Mouse (Mus musculus) liver, embryonic 13.5 days (tissue): ENCODE data around the gene Gcm1. TPM values are rescaled to one million over a fixed set of nuclear protein-coding genes. Genes with fewer than 3 reads are reported as not detected.

Experiments
- ATAC-seq: fragments of 200-750 bp; cut with Nextera tagmentation; 2 replicates; pipeline ENCODE4 v1.8.0; 2017; ENCODE audit warnings: low read depth, mild to moderate bottlenecking, moderate number of reproducible peaks, moderate library complexity
- DNase-seq: peaks from one replicate; pipeline ENCODE4 v3.0.0; 2022
- H3K27ac ChIP-seq: fragments of 300-500 bp; sonication (generic); 2 replicates; pipeline ENCODE4 v1.5.1; 2015; ENCODE audit warnings: moderate library complexity, mild to moderate bottlenecking, inconsistent platforms
- H3K27me3 ChIP-seq: fragments of 300-500 bp; sonication (generic); 2 replicates; pipeline ENCODE4 v1.6.1; 2015; ENCODE audit warnings: mild to moderate bottlenecking, inconsistent platforms
- H3K36me3 ChIP-seq: fragments of 300-500 bp; sonication (generic); 2 replicates; pipeline ENCODE4 v1.6.1; 2015; ENCODE audit warnings: mild to moderate bottlenecking, inconsistent platforms
- H3K4me1 ChIP-seq: fragments of 300-500 bp; sonication (generic); replicated peaks from 2 replicates; pipeline ENCODE4 v1.6.1; 2015; ENCODE audit warnings: inconsistent platforms
- H3K4me2 ChIP-seq: fragments of 300-500 bp; sonication (generic); 2 replicates; pipeline ENCODE4 v1.6.1; 2015; ENCODE audit warnings: inconsistent platforms, mild to moderate bottlenecking, moderate library complexity
- H3K4me3 ChIP-seq: fragments of 300-500 bp; sonication (generic); replicated peaks from 2 replicates; pipeline ENCODE4 v1.5.1; 2015; ENCODE audit warnings: mild to moderate bottlenecking, inconsistent platforms
- H3K9ac ChIP-seq: fragments of 300-500 bp; sonication (generic); 2 replicates; pipeline ENCODE4 v1.6.1; 2015; ENCODE audit warnings: mild to moderate bottlenecking, inconsistent platforms
- H3K9me3 ChIP-seq: fragments of 300-500 bp; sonication (generic); replicated peaks from 2 replicates; pipeline ENCODE4 v1.6.1; 2016; ENCODE audit warnings: inconsistent platforms
- WGBS: fragments of 180-500 bp; shearing (Covaris S2); methylation state at CpG from one replicate; pipeline ENCODE4 v1.1.7; 2015; ENCODE audit not compliant: insufficient replicate concordance; 5-methylcytosine and 5-hydroxymethylcytosine counted together
- polyA plus RNA-seq: library from polyadenylated mRNA; unstranded; fragments of >200 nt; fragmentation: Nextera tagmentation; extraction: Ambion mirVana; gene quantifications from 2 replicates; pipeline ENCODE4 v1.2.1, GENCODE M21; 2015

Gene Gcm1
- polyA plus RNA-seq, 1 experiment from 2014 or later = not detected

DNA sequence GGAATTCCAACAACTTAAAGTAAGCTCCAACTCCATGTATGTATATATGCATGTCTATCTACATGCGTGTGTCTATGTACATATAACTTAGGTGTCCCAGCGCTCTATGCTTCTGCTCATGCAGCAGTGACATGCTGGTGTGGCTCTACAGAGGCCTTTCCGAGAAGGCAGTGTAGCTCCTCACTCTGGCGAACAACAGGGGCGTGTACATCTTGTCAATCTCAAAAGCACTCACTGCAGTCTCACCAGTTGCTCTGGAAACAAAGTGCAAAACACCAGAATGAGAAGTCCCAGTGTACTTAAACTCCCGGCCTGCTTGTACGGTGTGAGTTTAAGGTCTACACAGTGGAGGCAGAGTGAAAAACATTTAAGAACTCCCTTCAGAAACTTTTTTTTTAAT lies 30.1 kb downstream of the Gcm1 start:
- Histone ChIP-seq H3K27ac (no peak overlapping the region), H3K9me3 (no peaks in the 10 kb centered on the region), H3K36me3 (peaks cover 64% of the 10 kb centered on the region), H3K27me3 (no peaks in the 10 kb centered on the region), H3K4me1 (no peaks in the 10 kb centered on the region), H3K9ac (no peak overlapping the region), H3K4me3 (no peak overlapping the region), H3K4me2 (no peak overlapping the region)
- ATAC-seq (no peak), DNase-seq (no peak)
- 89% methylated on average over 7 of the region's 7 CpGs for WGBS

GRCm38 (mm10) chr9:78084341-78084740 lies 32.6 kb downstream of the Gcm1 start:
- Histone ChIP-seq H3K27me3 (no peaks in the 10 kb centered on the region), H3K4me1 (no peaks in the 10 kb centered on the region), H3K9me3 (no peaks in the 10 kb centered on the region), H3K27ac (no peak overlapping the region), H3K4me2 (no peak overlapping the region), H3K36me3 (peaks cover 88% of the 10 kb centered on the region), H3K4me3 (no peak overlapping the region), H3K9ac (no peak overlapping the region)
- DNase-seq (no peak), ATAC-seq (no peak)
- 86% methylated on average over 4 of the region's 4 CpGs for WGBS

DNA sequence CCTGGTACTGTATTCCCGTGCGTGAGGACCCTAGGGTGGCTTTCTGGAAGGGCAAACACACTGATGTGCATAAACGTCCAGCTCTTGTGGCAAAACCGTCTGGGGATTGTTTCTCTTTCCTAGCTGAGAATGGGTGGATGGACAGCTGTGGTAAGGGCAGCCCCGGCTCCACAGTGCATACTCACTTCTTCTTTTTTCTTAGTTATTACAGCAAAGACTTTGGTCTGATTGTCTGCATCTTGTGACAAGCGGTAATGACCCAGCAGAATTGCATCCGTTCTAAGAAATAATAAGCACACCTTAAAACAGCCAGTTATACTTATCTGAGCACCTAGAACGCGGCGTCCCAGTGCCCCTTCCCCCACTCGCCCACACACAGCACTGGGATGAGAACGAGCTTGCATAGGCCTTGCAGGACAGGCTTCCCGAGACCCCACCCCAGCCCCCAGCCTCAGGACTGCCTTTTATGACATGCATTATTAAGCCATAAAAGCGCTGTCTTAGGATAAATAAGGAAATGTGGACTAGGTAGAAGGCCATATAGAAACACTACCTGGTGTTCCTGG lies 34.1 kb downstream of the Gcm1 start:
- no peak overlapping the region for H3K4me2 ChIP-seq
- DNase-seq (no peak), ATAC-seq (no peak)
- no peak overlapping the region for H3K4me3 ChIP-seq
- H3K36me3 ChIP-seq = peaks cover 94% of the 10 kb centered on the region
- H3K27ac ChIP-seq = no peak overlapping the region
- H3K9me3 ChIP-seq = no peaks in the 10 kb centered on the region
- no peak overlapping the region for H3K9ac ChIP-seq
- H3K27me3 ChIP-seq = no peaks in the 10 kb centered on the region
- no peaks in the 10 kb centered on the region for H3K4me1 ChIP-seq
- WGBS = 73% methylated on average over 14 of the region's 14 CpGs

GRCm38 (mm10) chr9:78087751-78088150 lies 36.0 kb downstream of the Gcm1 start:
- Histone ChIP-seq H3K27ac (no peak overlapping the region), H3K36me3 (peaks cover 95% of the 10 kb centered on the region), H3K27me3 (no peaks in the 10 kb centered on the region), H3K4me3 (no peak overlapping the region), H3K9ac (no peak overlapping the region), H3K9me3 (no peaks in the 10 kb centered on the region), H3K4me2 (no peak overlapping the region), H3K4me1 (no peaks in the 10 kb centered on the region)
- ATAC-seq (no peak), DNase-seq (no peak)
- 91% methylated on average over 9 of the region's 9 CpGs for WGBS

DNA sequence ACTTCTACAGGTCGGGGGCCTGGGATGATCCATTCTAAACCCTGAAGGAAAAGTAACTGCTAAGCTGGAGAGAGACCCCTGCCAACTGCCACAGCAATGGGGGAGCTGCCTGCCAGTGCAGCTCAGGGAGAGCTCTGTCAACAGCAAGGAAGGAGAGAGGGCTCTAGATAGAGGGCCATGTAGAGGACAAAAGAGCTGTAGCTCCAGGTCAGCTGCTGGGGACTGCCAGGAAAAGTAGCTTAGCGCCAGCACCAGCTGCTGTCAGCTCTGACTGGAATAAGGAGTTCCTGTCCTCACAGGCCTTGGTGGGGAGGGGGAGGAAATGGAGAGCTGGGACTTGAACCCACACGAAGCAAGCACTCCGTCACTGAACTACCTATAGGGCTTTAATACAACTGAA lies 36.8 kb downstream of the Gcm1 start:
- WGBS = 74% methylated on average over 4 of the region's 4 CpGs
- no peak overlapping the region for H3K27ac ChIP-seq
- H3K9me3 ChIP-seq = no peaks in the 10 kb centered on the region

DNA sequence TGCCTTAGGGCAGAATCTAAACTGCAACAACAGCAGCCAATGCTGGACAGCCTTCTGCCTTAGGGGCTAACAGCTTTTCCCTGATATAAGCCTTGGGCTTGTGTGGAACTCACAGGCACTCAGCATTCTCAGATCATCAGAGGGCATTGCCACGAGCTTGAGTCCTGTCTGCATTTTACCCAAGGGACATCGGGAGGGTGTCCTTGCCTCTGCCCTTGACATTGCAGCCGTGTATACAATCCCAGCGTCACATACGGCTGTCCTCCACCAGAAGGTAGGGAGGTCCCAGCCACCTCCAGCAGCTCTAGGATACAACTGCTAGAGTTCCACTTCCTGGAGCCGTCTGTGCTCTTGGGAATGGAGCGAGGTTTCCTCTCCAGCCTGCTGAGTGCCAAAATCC lies 37.2 kb downstream of the Gcm1 start:
- H3K9me3 ChIP-seq = no peaks in the 10 kb centered on the region
- no peaks in the 10 kb centered on the region for H3K4me1 ChIP-seq
- no peak overlapping the region for H3K27ac ChIP-seq
- ATAC-seq (no peak), DNase-seq (no peak)
- peaks cover 97% of the 10 kb centered on the region for H3K36me3 ChIP-seq
- 79% methylated on average over 7 of the region's 7 CpGs for WGBS
- H3K27me3 ChIP-seq = no peaks in the 10 kb centered on the region
- no peak overlapping the region for H3K9ac ChIP-seq
- no peak overlapping the region for H3K4me2 ChIP-seq
- no peak overlapping the region for H3K4me3 ChIP-seq

More for the DNA sequence above, 36.8 kb downstream of the Gcm1 start:
- Histone ChIP-seq H3K9ac (no peak overlapping the region), H3K4me1 (no peaks in the 10 kb centered on the region), H3K36me3 (peaks cover 97% of the 10 kb centered on the region), H3K4me3 (no peak overlapping the region), H3K27me3 (no peaks in the 10 kb centered on the region), H3K4me2 (no peak overlapping the region)
- DNase-seq = no peak
- no peak for ATAC-seq

DNA sequence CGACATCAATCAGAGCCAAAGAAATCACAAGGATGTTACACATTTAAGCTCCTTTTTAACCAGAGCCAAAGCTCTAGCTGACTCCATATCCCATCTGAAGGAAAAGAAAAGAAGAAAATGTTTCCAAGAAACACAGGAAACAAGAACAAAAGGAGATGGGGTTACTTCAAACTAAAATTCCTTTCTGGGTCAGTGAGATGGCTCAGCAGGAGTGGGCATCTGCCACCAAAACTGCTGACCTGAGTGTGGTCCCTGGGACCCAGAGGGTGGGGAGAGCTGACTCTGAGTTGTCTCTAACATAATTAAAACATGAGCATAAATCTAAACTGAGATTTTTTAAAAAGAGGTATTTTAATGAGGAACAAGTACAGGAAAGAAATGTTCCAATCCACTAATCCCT lies 38.2 kb downstream of the Gcm1 start:
- DNase-seq = no peak
- Histone ChIP-seq H3K27ac (no peak overlapping the region), H3K36me3 (peaks cover 96% of the 10 kb centered on the region), H3K4me1 (no peaks in the 10 kb centered on the region), H3K4me2 (no peak overlapping the region), H3K9ac (no peak overlapping the region), H3K4me3 (no peak overlapping the region), H3K27me3 (no peaks in the 10 kb centered on the region), H3K9me3 (no peaks in the 10 kb centered on the region)
- 93% methylated on average over 1 of the region's 1 CpGs for WGBS
- no peak for ATAC-seq

DNA sequence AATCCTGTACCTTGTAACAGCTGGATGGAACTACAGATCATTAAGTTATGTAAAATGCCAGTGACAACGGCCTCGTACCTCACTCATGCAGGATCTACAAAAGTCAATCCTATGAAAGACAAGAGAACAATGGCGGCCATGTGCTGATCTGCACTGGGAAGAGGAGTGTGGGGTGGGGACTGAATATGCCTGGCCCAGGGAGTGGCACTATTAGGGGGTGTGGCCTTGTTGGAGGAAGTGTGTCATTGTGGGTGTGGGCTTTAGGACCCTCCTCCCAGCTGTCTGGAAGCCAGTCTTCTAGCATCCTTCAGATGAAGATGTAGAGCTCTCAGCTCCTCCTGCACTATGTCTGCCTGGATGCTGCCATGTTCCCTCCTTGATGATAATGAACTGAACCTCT lies 38.9 kb downstream of the Gcm1 start:
- Histone ChIP-seq H3K9me3 (no peaks in the 10 kb centered on the region), H3K27ac (no peak overlapping the region), H3K27me3 (no peaks in the 10 kb centered on the region), H3K9ac (no peak overlapping the region), H3K4me1 (no peaks in the 10 kb centered on the region), H3K36me3 (peaks cover 96% of the 10 kb centered on the region), H3K4me3 (no peak overlapping the region), H3K4me2 (no peak overlapping the region)
- DNase-seq = no peak
- peak; percentile 37; the same call in 1 of the 2 replicates for ATAC-seq
- WGBS = 90% methylated on average over 3 of the region's 3 CpGs

DNA sequence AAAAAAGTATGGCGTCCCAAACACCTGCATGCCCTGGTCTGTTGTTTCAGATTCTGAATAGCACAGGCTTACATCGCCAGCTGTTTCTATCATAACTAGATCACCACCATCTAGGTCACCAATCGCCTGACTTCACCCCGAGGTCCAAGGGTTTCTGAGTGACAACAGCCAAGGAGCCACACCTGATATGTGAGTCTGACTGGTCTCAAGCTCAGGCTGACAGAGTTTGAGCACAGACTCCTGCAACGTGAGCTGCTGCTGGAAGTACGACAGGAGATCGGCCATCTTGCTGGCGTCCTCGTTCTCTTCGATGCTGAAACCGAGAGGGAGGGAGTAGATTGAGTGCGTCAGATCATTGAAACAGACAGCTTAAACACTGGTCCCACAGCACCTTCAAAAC lies 44.0 kb downstream of the Gcm1 start:
- Histone ChIP-seq H3K27ac (no peak overlapping the region), H3K36me3 (peaks cover 96% of the 10 kb centered on the region), H3K27me3 (no peaks in the 10 kb centered on the region), H3K9me3 (peaks cover 7% of the 10 kb centered on the region), H3K4me1 (no peaks in the 10 kb centered on the region), H3K4me3 (no peak overlapping the region), H3K9ac (no peak overlapping the region), H3K4me2 (no peak overlapping the region)
- ATAC-seq = no peak
- 90% methylated on average over 12 of the region's 12 CpGs for WGBS
- no peak for DNase-seq

GRCm38 (mm10) chr9:78096376-78096775 lies 44.7 kb downstream of the Gcm1 start:
- H3K27ac ChIP-seq = no peak overlapping the region
- DNase-seq (no peak), ATAC-seq (no peak)
- H3K9me3 ChIP-seq = peaks cover 7% of the 10 kb centered on the region
- H3K9ac ChIP-seq = no peak overlapping the region
- no peak overlapping the region for H3K4me3 ChIP-seq
- 0 out of 2 replicates have a peak, but pooled peaks cover 6% of the 10 kb centered on the region for H3K4me1 ChIP-seq
- no peak overlapping the region for H3K4me2 ChIP-seq
- 90% methylated on average over 6 of the region's 6 CpGs for WGBS
- no peaks in the 10 kb centered on the region for H3K27me3 ChIP-seq
- H3K36me3 ChIP-seq = peaks cover 98% of the 10 kb centered on the region

- H3K36me3 ChIP-seq = peaks cover 83% of the 10 kb centered on the region
- ATAC-seq = no peak
- no peak for DNase-seq
- peak overlapping the region; percentile 26 for H3K27ac ChIP-seq
- no peak overlapping the region for H3K4me3 ChIP-seq
- H3K9ac ChIP-seq = no peak overlapping the region
- no peak overlapping the region for H3K4me2 ChIP-seq
- H3K4me1 ChIP-seq = peaks cover 41% of the 10 kb centered on the region
- peaks cover 7% of the 10 kb centered on the region for H3K9me3 ChIP-seq
- H3K27me3 ChIP-seq = no peaks in the 10 kb centered on the region
- 29% methylated on average over 5 of the region's 5 CpGs for WGBS
Measured at GRCm38 (mm10) chr9:78100956-78101355, 49.2 kb downstream of the Gcm1 start.

GRCm38 (mm10) chr9:78101431-78101830 lies 49.7 kb downstream of the Gcm1 start:
- peaks cover 79% of the 10 kb centered on the region for H3K36me3 ChIP-seq
- WGBS = 42% methylated on average over 4 of the region's 4 CpGs
- H3K4me1 ChIP-seq = peaks cover 46% of the 10 kb centered on the region
- DNase-seq (no peak), ATAC-seq (no peak)
- H3K9me3 ChIP-seq = peaks cover 6% of the 10 kb centered on the region
- no peak overlapping the region for H3K4me2 ChIP-seq
- no peak overlapping the region for H3K9ac ChIP-seq
- no peak overlapping the region for H3K4me3 ChIP-seq
- H3K27me3 ChIP-seq = no peaks in the 10 kb centered on the region
- H3K27ac ChIP-seq = peak overlapping the region; percentile 26
